Mouse (Mus musculus) hindbrain, embryonic 11.5 days (tissue): ENCODE results near the gene Cnga3. TPM values are rescaled to one million over a fixed set of nuclear protein-coding genes. Genes with fewer than 3 reads are reported as not detected.

Experiments used
- ATAC-seq: fragments of 200-750 bp; cut with Nextera tagmentation; 2 replicates; pipeline ENCODE4 v1.8.0; 2017; ENCODE audit warnings: mild to moderate bottlenecking, moderate TSS enrichment, moderate library complexity; ENCODE audit not compliant: low FRiP score
- DNase-seq: peaks from one replicate; pipeline ENCODE4 v3.0.0-alpha.2; 2015; ENCODE audit warnings: low spot score
- H3K27ac ChIP-seq: fragments of 300-500 bp; sonication (generic); 2 replicates; pipeline ENCODE4 v1.5.1; 2014; ENCODE audit warnings: mild to moderate bottlenecking, low read depth, low read length
- H3K27me3 ChIP-seq: fragments of 300-500 bp; sonication (generic); 2 replicates; pipeline ENCODE4 v1.6.1; 2014; ENCODE audit warnings: mild to moderate bottlenecking, low read length, moderate library complexity, mixed read lengths; ENCODE audit not compliant: control insufficient read depth, insufficient read depth
- H3K36me3 ChIP-seq: fragments of 300-500 bp; sonication (generic); 2 replicates; pipeline ENCODE4 v1.6.1; 2014; ENCODE audit warnings: mild to moderate bottlenecking, low read length, moderate library complexity, mixed read lengths; ENCODE audit not compliant: control insufficient read depth, insufficient read depth
- H3K4me1 ChIP-seq: fragments of 300-500 bp; sonication (generic); replicated peaks from 2 replicates; pipeline ENCODE4 v1.6.1; 2014; ENCODE audit warnings: low read length, mixed read lengths; ENCODE audit not compliant: control insufficient read depth, insufficient read depth
- H3K4me2 ChIP-seq: fragments of 300-500 bp; sonication (generic); replicated peaks from 2 replicates; pipeline ENCODE4 v1.6.1; 2014; ENCODE audit warnings: mild to moderate bottlenecking, low read depth, low read length
- H3K4me3 ChIP-seq: fragments of 300-500 bp; sonication (generic); 2 replicates; pipeline ENCODE4 v1.5.1; 2014; ENCODE audit warnings: low read depth, low read length
- H3K9ac ChIP-seq: fragments of 300-500 bp; sonication (generic); 2 replicates; pipeline ENCODE4 v1.6.1; 2014; ENCODE audit warnings: low read depth, low read length
- H3K9me3 ChIP-seq: fragments of 300-500 bp; sonication (generic); 2 replicates; pipeline ENCODE4 v1.6.1; 2016; ENCODE audit warnings: low read length; ENCODE audit not compliant: control insufficient read depth
- WGBS: fragments of 180-500 bp; shearing (Covaris S2); extraction: QIAGEN DNeasy Blood & Tissue Kit; methylation state at CpG from one replicate; pipeline ENCODE4 v1.1.7; 2014; 5-methylcytosine and 5-hydroxymethylcytosine counted together
- polyA plus RNA-seq: library from polyadenylated mRNA; unstranded; fragments of >200 nt; fragmentation: Nextera tagmentation; extraction: Ambion mirVana; gene quantifications from 2 replicates; pipeline ENCODE4 v1.2.1, GENCODE M21; 2014

The Cnga3 gene
- not detected in 2 replicates for polyA plus RNA-seq

GRCm38 (mm10) chr1:37214144-37214543, at the start of gene Cnga3:
Cnga3 (plus strand) TSS chr1:37214434.
- ATAC-seq, result no peak
- no peaks in the 10 kb centered on the region for H3K27me3 ChIP-seq
- H3K36me3 ChIP-seq, result no peaks in the 10 kb centered on the region
- 50% methylated on average over 1 of the region's 1 CpGs for WGBS
- H3K4me3 ChIP-seq, result no peak within 1 kb of the TSS
- H3K4me1 ChIP-seq, result no peaks in the 10 kb centered on the region
- no peaks in the 10 kb centered on the region for H3K9me3 ChIP-seq
- no peak within 1 kb of the TSS for H3K27ac ChIP-seq
- H3K4me2 ChIP-seq, result no peak within 1 kb of the TSS
- no peak for DNase-seq
- H3K9ac ChIP-seq, result no peak within 1 kb of the TSS

- WGBS, result 69% methylated on average over 6 of the region's 6 CpGs
- H3K36me3 ChIP-seq, result no peaks in the 10 kb centered on the region
- ATAC-seq, result no peak
- no peaks in the 10 kb centered on the region for H3K27me3 ChIP-seq
- no peaks in the 10 kb centered on the region for H3K9me3 ChIP-seq
- no peak overlapping the region for H3K4me3 ChIP-seq
- no peaks in the 10 kb centered on the region for H3K4me1 ChIP-seq
- H3K4me2 ChIP-seq, result no peak overlapping the region
- no peak overlapping the region for H3K9ac ChIP-seq
- H3K27ac ChIP-seq, result no peak overlapping the region
- no peak for DNase-seq
Measured at GRCm38 (mm10) chr1:37166066-37166465, 48.2 kb upstream of the Cnga3 start.

GRCm38 (mm10) chr1:37167918-37168317, 46.3 kb upstream of the Cnga3 start:
- Histone ChIP-seq H3K4me3 (no peak overlapping the region), H3K9ac (no peak overlapping the region), H3K4me1 (no peaks in the 10 kb centered on the region), H3K4me2 (no peak overlapping the region), H3K27ac (no peak overlapping the region), H3K27me3 (no peaks in the 10 kb centered on the region), H3K36me3 (no peaks in the 10 kb centered on the region), H3K9me3 (no peaks in the 10 kb centered on the region)
- no peak for DNase-seq
- no peak for ATAC-seq
- 74% methylated on average over 7 of the region's 7 CpGs for WGBS

GRCm38 (mm10) chr1:37177874-37178273, 36.4 kb upstream of the Cnga3 start:
- H3K4me3 ChIP-seq, result no peak overlapping the region
- no peaks in the 10 kb centered on the region for H3K4me1 ChIP-seq
- H3K27me3 ChIP-seq, result no peaks in the 10 kb centered on the region
- no peak overlapping the region for H3K27ac ChIP-seq
- H3K4me2 ChIP-seq, result no peak overlapping the region
- H3K9ac ChIP-seq, result no peak overlapping the region
- WGBS, result 82% methylated on average over 2 of the region's 2 CpGs
- no peak for DNase-seq
- H3K9me3 ChIP-seq, result no peaks in the 10 kb centered on the region
- no peaks in the 10 kb centered on the region for H3K36me3 ChIP-seq
- no peak for ATAC-seq

GRCm38 (mm10) chr1:37179852-37180251, 34.4 kb upstream of the Cnga3 start:
- WGBS, result 80% methylated on average over 5 of the region's 5 CpGs
- Histone ChIP-seq H3K4me1 (no peaks in the 10 kb centered on the region), H3K27ac (no peak overlapping the region), H3K4me2 (no peak overlapping the region), H3K9ac (no peak overlapping the region), H3K9me3 (no peaks in the 10 kb centered on the region), H3K36me3 (no peaks in the 10 kb centered on the region), H3K27me3 (no peaks in the 10 kb centered on the region), H3K4me3 (no peak overlapping the region)
- DNase-seq, result no peak
- ATAC-seq, result no peak

DNA sequence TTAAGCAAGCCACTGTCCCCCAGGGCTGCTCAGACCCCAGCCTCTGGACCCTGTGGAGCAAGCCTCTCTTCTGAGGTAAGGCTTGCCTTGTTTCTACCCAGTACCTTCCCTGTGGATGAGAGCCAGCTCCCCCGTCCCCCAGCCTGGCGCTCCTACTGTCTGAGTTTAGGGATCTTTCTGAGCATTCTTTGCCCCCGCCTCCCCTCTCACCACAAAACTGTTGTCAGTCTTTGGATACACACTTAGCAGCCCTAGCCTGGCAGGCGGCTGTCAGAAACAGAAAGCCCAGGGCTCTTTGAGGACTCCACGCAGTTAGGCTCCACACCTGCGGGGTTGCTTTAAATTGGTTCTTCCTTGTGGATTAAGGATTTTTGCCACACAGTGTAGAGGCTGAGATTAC, 27.2 kb upstream of the Cnga3 start:
- Histone ChIP-seq H3K27me3 (no peaks in the 10 kb centered on the region), H3K36me3 (no peaks in the 10 kb centered on the region), H3K4me2 (no peak overlapping the region), H3K27ac (no peak overlapping the region), H3K4me3 (no peak overlapping the region), H3K9me3 (no peaks in the 10 kb centered on the region), H3K9ac (no peak overlapping the region), H3K4me1 (no peaks in the 10 kb centered on the region)
- 67% methylated on average over 6 of the region's 6 CpGs for WGBS
- ATAC-seq, result no peak
- DNase-seq, result no peak

DNA sequence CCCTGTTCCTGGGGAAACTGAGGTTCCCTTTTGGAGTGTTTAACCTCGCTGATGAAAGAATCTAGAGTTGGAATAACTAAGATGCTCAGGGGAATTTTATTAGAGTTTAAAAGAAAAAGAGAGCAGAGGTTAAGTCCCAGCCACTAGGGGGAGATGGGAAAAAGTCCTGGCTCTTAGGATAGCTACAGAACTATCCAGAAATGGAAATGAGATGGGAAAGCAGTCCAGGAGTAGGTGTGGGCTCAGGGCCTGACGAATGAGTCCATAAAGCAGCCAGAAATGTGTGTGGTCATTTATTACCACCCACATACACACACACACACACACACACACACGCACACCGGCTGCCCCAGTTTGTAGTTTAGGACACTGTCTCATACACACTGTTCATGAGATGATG, 19.6 kb upstream of the Cnga3 start:
- no peak overlapping the region for H3K27ac ChIP-seq

DNA sequence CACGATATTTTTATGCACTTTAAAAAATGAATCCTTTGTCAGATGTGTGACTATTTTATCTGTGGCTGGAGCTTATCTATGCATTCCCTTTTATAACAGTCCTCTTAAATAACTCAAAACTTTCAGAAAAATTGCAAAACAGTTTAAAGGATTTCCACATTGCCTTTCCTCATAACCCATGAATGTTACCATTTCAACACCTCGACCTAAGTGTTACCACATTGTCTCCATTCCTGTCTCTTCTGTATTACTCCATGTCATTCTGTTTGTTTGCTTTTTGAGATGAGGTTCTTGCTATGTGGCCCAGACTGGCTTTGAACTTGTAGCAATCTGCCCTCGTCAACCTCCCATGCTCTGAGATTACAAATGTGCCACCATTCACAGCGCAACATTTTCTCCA, 12.8 kb upstream of the Cnga3 start:
- no peak for DNase-seq
- no peak overlapping the region for H3K27ac ChIP-seq
- 92% methylated on average over 4 of the region's 4 CpGs for WGBS

More for the DNA sequence above, 19.6 kb upstream of the Cnga3 start:
- no peaks in the 10 kb centered on the region for H3K9me3 ChIP-seq
- H3K27me3 ChIP-seq, result no peaks in the 10 kb centered on the region
- H3K4me2 ChIP-seq, result no peak overlapping the region
- H3K9ac ChIP-seq, result no peak overlapping the region
- no peaks in the 10 kb centered on the region for H3K4me1 ChIP-seq
- no peaks in the 10 kb centered on the region for H3K36me3 ChIP-seq
- ATAC-seq (no peak), DNase-seq (peak; percentile 19)
- 67% methylated on average over 4 of the region's 4 CpGs for WGBS
- no peak overlapping the region for H3K4me3 ChIP-seq

GRCm38 (mm10) chr1:37207743-37208142, 6.5 kb upstream of the Cnga3 start:
- DNase-seq, result no peak
- no peak for ATAC-seq
- Histone ChIP-seq H3K4me1 (no peaks in the 10 kb centered on the region), H3K9ac (no peak overlapping the region), H3K4me3 (no peak overlapping the region), H3K9me3 (no peaks in the 10 kb centered on the region), H3K27ac (no peak overlapping the region), H3K4me2 (no peak overlapping the region), H3K36me3 (no peaks in the 10 kb centered on the region), H3K27me3 (no peaks in the 10 kb centered on the region)
- 82% methylated on average over 8 of the region's 8 CpGs for WGBS

More for the DNA sequence above, 12.8 kb upstream of the Cnga3 start:
- no peak for ATAC-seq
- Histone ChIP-seq H3K4me1 (no peaks in the 10 kb centered on the region), H3K4me3 (no peak overlapping the region), H3K4me2 (no peak overlapping the region), H3K9ac (no peak overlapping the region), H3K27me3 (no peaks in the 10 kb centered on the region), H3K36me3 (no peaks in the 10 kb centered on the region), H3K9me3 (no peaks in the 10 kb centered on the region)
